Mouse (Mus musculus) heart, embryonic 11.5 days (tissue): ENCODE results near the gene Slc4a1. TPM values are rescaled to one million over a fixed set of nuclear protein-coding genes. Genes with fewer than 3 reads are reported as not detected.

Experiments used
- ATAC-seq: fragments of 200-750 bp; cut with Nextera tagmentation; replicated peaks from 2 replicates; pipeline ENCODE4 v1.8.0; 2017; ENCODE audit warnings: moderate library complexity; ENCODE audit not compliant: insufficient number of reproducible peaks, low FRiP score, low TSS enrichment
- H3K27ac ChIP-seq: fragments of 300-500 bp; sonication (generic); 2 replicates; pipeline ENCODE4 v1.5.1; 2014; ENCODE audit warnings: mild to moderate bottlenecking, low read depth, low read length
- H3K27me3 ChIP-seq: fragments of 300-500 bp; sonication (generic); 2 replicates; pipeline ENCODE4 v1.6.1; 2014; ENCODE audit warnings: mild to moderate bottlenecking, low read length, mixed read lengths; ENCODE audit not compliant: control insufficient read depth, insufficient read depth
- H3K36me3 ChIP-seq: fragments of 300-500 bp; sonication (generic); 2 replicates; pipeline ENCODE4 v1.6.1; 2014; ENCODE audit warnings: mild to moderate bottlenecking, low read length, moderate library complexity, mixed read lengths; ENCODE audit not compliant: control insufficient read depth, insufficient read depth
- H3K4me1 ChIP-seq: fragments of 300-500 bp; sonication (generic); 2 replicates; pipeline ENCODE4 v1.6.1; 2014; ENCODE audit warnings: low read length; ENCODE audit not compliant: control insufficient read depth, insufficient read depth
- H3K4me2 ChIP-seq: fragments of 300-500 bp; sonication (generic); 2 replicates; pipeline ENCODE4 v1.6.1; 2014; ENCODE audit warnings: mild to moderate bottlenecking, moderate library complexity
- H3K4me3 ChIP-seq: fragments of 300-500 bp; sonication (generic); 2 replicates; pipeline ENCODE4 v1.5.1; 2014; ENCODE audit warnings: low read depth, low read length
- H3K9ac ChIP-seq: fragments of 300-500 bp; sonication (generic); 2 replicates; pipeline ENCODE4 v1.6.1; 2014; ENCODE audit warnings: mild to moderate bottlenecking, low read depth, low read length, moderate library complexity
- H3K9me3 ChIP-seq: fragments of 300-500 bp; sonication (generic); replicated peaks from 2 replicates; pipeline ENCODE4 v1.6.1; 2016; ENCODE audit warnings: low read length; ENCODE audit not compliant: control insufficient read depth
- WGBS: fragments of 180-500 bp; shearing (Covaris S2); extraction: QIAGEN DNeasy Blood & Tissue Kit; methylation state at CpG from one replicate; pipeline ENCODE4 v1.1.7; 2014; ENCODE audit not compliant: insufficient replicate concordance; 5-methylcytosine and 5-hydroxymethylcytosine counted together
- polyA plus RNA-seq: library from polyadenylated mRNA; unstranded; fragments of >200 nt; fragmentation: Nextera tagmentation; extraction: Ambion mirVana; gene quantifications from 2 replicates; pipeline ENCODE4 v1.2.1, GENCODE M21; 2014

Slc4a1 gene
- polyA plus RNA-seq, 1 experiment from 2014 or later: 102 TPM

GRCm38 (mm10) chr11:102408344-102408876 lies 42.4 kb upstream of the Slc4a1 start:
- Histone ChIP-seq H3K9me3 (no peaks in the 10 kb centered on the region), H3K36me3 (peaks cover 8% of the 10 kb centered on the region), H3K9ac (peak overlapping the region; percentile 95), H3K27ac (peak overlapping the region; percentile 99), H3K4me1 (peaks cover 11% of the 10 kb centered on the region), H3K27me3 (no peaks in the 10 kb centered on the region), H3K4me2 (peak overlapping the region; percentile 90), H3K4me3 (peak overlapping the region; percentile 90)
- ATAC-seq: peak; percentile 89
- WGBS: under 1% methylated on average over 32 of the region's 32 CpGs

GRCm38 (mm10) chr11:102407834-102408215 lies 41.8 kb upstream of the Slc4a1 start, which contains the start of gene Slc25a39:
TSS of gene Slc25a39 (minus strand) at chr11:102407946.
- under 1% methylated on average over 19 of the region's 19 CpGs for WGBS
- peak within 1 kb of the TSS; percentile 90 for H3K4me3 ChIP-seq
- ATAC-seq: no peak
- H3K9ac ChIP-seq: peak within 1 kb of the TSS; percentile 95
- peaks cover 11% of the 10 kb centered on the region for H3K4me1 ChIP-seq
- H3K4me2 ChIP-seq: peak within 1 kb of the TSS; percentile 90
- H3K36me3 ChIP-seq: peaks cover 13% of the 10 kb centered on the region
- no peaks in the 10 kb centered on the region for H3K9me3 ChIP-seq
- peak within 1 kb of the TSS; percentile 99 for H3K27ac ChIP-seq
- no peaks in the 10 kb centered on the region; the same call in 1 of the 2 replicates for H3K27me3 ChIP-seq

- Histone ChIP-seq H3K4me3 (peak overlapping the region; percentile 90), H3K27me3 (peaks cover 6% of the 10 kb centered on the region), H3K4me2 (peak overlapping the region; percentile 90), H3K9me3 (no peaks in the 10 kb centered on the region), H3K36me3 (peaks cover 17% of the 10 kb centered on the region), H3K27ac (peak overlapping the region; percentile 99), H3K4me1 (peaks cover 11% of the 10 kb centered on the region), H3K9ac (peak overlapping the region; percentile 95)
- under 1% methylated on average over 83 of the region's 85 CpGs for WGBS
- ATAC-seq: peak; percentile 80
Observed at GRCm38 (mm10) chr11:102406900-102407833, 41.2 kb upstream of the Slc4a1 start.

GRCm38 (mm10) chr11:102406401-102406800 lies 40.4 kb upstream of the Slc4a1 start:
- 7% methylated on average over 3 of the region's 3 CpGs for WGBS

GRCm38 (mm10) chr11:102405544-102406285 lies 39.7 kb upstream of the Slc4a1 start:
- H3K27ac ChIP-seq: no peak overlapping the region
- H3K9ac ChIP-seq: peak overlapping the region; percentile 95
- no peak for ATAC-seq
- H3K4me1 ChIP-seq: peaks cover 11% of the 10 kb centered on the region
- peaks cover 16% of the 10 kb centered on the region for H3K27me3 ChIP-seq
- H3K9me3 ChIP-seq: no peaks in the 10 kb centered on the region
- peak overlapping the region; percentile 90 for H3K4me2 ChIP-seq
- H3K4me3 ChIP-seq: peak overlapping the region; percentile 90
- 77% methylated on average over 11 of the region's 11 CpGs for WGBS
- peaks cover 17% of the 10 kb centered on the region for H3K36me3 ChIP-seq

More at GRCm38 (mm10) chr11:102406401-102406800, 40.4 kb upstream of the Slc4a1 start:
- Histone ChIP-seq H3K4me1 (peaks cover 11% of the 10 kb centered on the region), H3K27ac (peak overlapping the region; percentile 99; the same call in 1 of the 2 replicates), H3K27me3 (peaks cover 10% of the 10 kb centered on the region), H3K4me3 (peak overlapping the region; percentile 90), H3K36me3 (peaks cover 17% of the 10 kb centered on the region), H3K9ac (peak overlapping the region; percentile 95), H3K4me2 (peak overlapping the region; percentile 90), H3K9me3 (no peaks in the 10 kb centered on the region)
- ATAC-seq: no peak

- WGBS: 86% methylated on average over 18 of the region's 18 CpGs
- H3K27me3 ChIP-seq: peaks cover 29% of the 10 kb centered on the region
- H3K9me3 ChIP-seq: no peaks in the 10 kb centered on the region
- H3K9ac ChIP-seq: no peak overlapping the region
- H3K27ac ChIP-seq: no peak overlapping the region
- no peak overlapping the region for H3K4me3 ChIP-seq
- peaks cover 15% of the 10 kb centered on the region for H3K4me1 ChIP-seq
- no peak overlapping the region for H3K4me2 ChIP-seq
- no peak for ATAC-seq
- H3K36me3 ChIP-seq: peaks cover 17% of the 10 kb centered on the region
Observed at GRCm38 (mm10) chr11:102404161-102405010, 38.4 kb upstream of the Slc4a1 start.

- Histone ChIP-seq H3K4me3 (no peak overlapping the region), H3K27me3 (peaks cover 37% of the 10 kb centered on the region), H3K36me3 (peaks cover 17% of the 10 kb centered on the region), H3K4me2 (no peak overlapping the region), H3K9ac (no peak overlapping the region), H3K27ac (no peak overlapping the region), H3K4me1 (peaks cover 15% of the 10 kb centered on the region), H3K9me3 (no peaks in the 10 kb centered on the region)
- no peak for ATAC-seq
- 88% methylated on average over 11 of the region's 11 CpGs for WGBS
Observed at GRCm38 (mm10) chr11:102403657-102404056, 37.7 kb upstream of the Slc4a1 start.
